Mouse (Mus musculus): Measurements from ENCODE around the gene Micu1.

DNA sequence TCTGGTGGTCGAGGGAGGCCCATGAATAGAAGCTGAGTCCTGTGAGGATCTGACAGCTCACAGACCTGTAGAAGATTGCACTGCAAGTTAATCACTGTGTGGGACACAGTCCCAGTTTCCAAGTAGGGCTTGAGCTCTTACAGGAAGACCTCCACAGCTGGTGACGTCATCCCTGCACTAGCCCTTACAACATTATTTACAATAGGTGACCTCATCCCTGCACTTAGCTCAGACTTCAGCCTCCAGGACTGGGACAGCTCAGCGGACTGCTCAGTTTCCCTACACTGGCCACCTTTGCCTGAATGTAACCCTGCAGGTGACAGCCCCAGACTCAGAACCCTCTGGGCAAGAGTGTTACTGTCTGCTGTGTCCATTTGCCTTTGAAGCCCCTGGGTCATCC, 75.0 kb downstream of the Micu1 start:
- TF ChIP-seq ZNF384 (IDR thresholded peaks at IDR 0.05; ENCODE audit: low read depth, low read length) = no peak
- TF ChIP-seq ZC3H11A (IDR thresholded peaks at IDR 0.05; ENCODE audit: borderline replicate concordance, low read depth, low read length) = no peak
- no peak for TF ChIP-seq CHD2 (IDR thresholded peaks at IDR 0.05; ENCODE audit: low read depth, low read length)
- no peak for TF ChIP-seq HCFC1 (IDR thresholded peaks at IDR 0.05; ENCODE audit: borderline replicate concordance, insufficient read depth, low read length)
- TF ChIP-seq MAFK (IDR thresholded peaks at IDR 0.05; ENCODE audit: insufficient read depth, low read depth, low read length) = no peak
